Mouse (Mus musculus) neural tube, embryonic 13.5 days (tissue): ENCODE measurements at regions not wholly inside any gene's neighbourhood (a gene's known extent, or its start where the extent isn't known, plus 50 kb on each side); places are given as distances from the start of the nearest gene placed in this dataset.

Experiments
- ATAC-seq: fragments of 200-750 bp; cut with Nextera tagmentation; 2 replicates; pipeline ENCODE4 v1.8.0; 2017; ENCODE audit warnings: low read depth, mild to moderate bottlenecking, moderate TSS enrichment, moderate library complexity
- H3K27ac ChIP-seq: fragments of 300-500 bp; sonication (generic); replicated peaks from 2 replicates; pipeline ENCODE4 v1.5.1; 2015; ENCODE audit warnings: moderate library complexity, mild to moderate bottlenecking, inconsistent platforms
- H3K27me3 ChIP-seq: fragments of 300-500 bp; sonication (generic); 2 replicates; pipeline ENCODE4 v1.6.1; 2015; ENCODE audit warnings: mild to moderate bottlenecking, inconsistent platforms
- H3K36me3 ChIP-seq: fragments of 300-500 bp; sonication (generic); 2 replicates; pipeline ENCODE4 v1.6.1; 2015; ENCODE audit warnings: mild to moderate bottlenecking, inconsistent platforms
- H3K4me1 ChIP-seq: fragments of 300-500 bp; sonication (generic); replicated peaks from 2 replicates; pipeline ENCODE4 v1.6.1; 2015; ENCODE audit warnings: inconsistent platforms
- H3K4me2 ChIP-seq: fragments of 300-500 bp; sonication (generic); 2 replicates; pipeline ENCODE4 v1.6.1; 2015; ENCODE audit warnings: inconsistent platforms, mild to moderate bottlenecking, moderate library complexity
- H3K4me3 ChIP-seq: fragments of 300-500 bp; sonication (generic); 2 replicates; pipeline ENCODE4 v1.5.1; 2015; ENCODE audit warnings: mild to moderate bottlenecking, inconsistent platforms
- H3K9ac ChIP-seq: fragments of 300-500 bp; sonication (generic); 2 replicates; pipeline ENCODE4 v1.6.1; 2015; ENCODE audit warnings: moderate library complexity, mild to moderate bottlenecking, inconsistent platforms
- H3K9me3 ChIP-seq: fragments of 300-500 bp; sonication (generic); 2 replicates; pipeline ENCODE4 v1.6.1; 2016; ENCODE audit warnings: inconsistent platforms
- WGBS: fragments of 180-500 bp; shearing (Covaris S2); methylation state at CpG from one replicate; pipeline ENCODE4 v1.1.7; 2015; 5-methylcytosine and 5-hydroxymethylcytosine counted together

DNA sequence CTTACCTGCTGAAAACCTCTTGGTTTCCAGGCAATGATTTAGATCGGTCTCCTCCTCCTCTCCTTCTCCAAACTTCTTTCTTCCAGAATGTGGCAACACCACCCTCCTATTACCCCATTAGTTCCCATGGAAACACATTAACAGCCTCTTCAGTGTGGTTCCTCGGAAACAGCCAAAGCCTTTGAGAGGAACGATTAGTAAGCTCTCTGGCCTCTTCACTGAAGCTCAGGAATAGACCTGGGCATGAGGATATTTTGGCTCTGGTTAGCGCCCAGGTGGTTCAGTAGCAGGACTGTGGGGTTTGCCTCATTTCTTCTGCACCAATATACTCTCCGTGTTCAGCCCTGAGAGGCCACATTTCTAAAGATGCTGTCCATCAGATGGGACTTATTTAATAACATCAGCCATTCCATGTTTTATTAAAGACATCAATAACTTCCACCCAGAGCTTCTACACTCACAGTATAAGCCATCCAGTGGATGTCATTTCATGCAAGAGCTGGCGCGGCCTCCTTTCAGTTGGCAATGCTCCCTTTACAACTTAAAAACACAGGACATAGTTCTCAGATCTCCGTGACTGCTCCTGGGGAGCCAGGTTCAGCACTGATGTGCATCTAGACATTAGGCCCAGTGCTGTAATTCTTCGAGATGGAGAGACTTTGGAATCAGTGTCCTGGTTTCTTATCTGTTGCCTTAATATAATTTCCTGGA is 52.9 kb upstream of the Tcl1b2 start:
- peak; percentile 42; the same call in 1 of the 2 replicates for ATAC-seq
- H3K4me2 ChIP-seq = peak overlapping the region; percentile 1; the same call in 1 of the 2 replicates
- no peaks in the 10 kb centered on the region for H3K9me3 ChIP-seq
- WGBS = 27% methylated on average over 9 of the region's 9 CpGs
- no peaks in the 10 kb centered on the region for H3K27me3 ChIP-seq
- H3K4me1 ChIP-seq = peaks cover 21% of the 10 kb centered on the region
- no peaks in the 10 kb centered on the region for H3K36me3 ChIP-seq
- no peak overlapping the region for H3K9ac ChIP-seq
- no peak overlapping the region for H3K4me3 ChIP-seq
- peak overlapping the region; percentile 86 for H3K27ac ChIP-seq

DNA sequence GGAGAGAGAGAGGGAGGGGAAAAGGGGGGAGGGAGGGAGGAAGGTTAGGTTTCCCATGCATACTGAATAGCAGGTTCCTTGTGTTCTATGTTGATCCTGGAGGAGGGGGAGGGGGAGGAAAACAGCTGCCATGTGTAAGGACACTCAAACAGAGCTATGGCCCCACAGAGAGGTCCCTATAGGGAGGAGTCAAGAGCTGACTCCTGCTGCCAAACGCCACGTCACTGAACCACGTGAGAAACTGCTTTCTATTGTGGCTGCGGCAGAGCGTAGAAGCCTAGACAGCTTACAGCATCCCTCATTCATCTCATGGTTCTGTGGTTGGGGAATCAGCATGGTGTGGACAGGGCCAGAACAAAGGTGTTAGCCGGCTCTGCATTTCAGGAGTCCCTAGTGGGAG is 52.3 kb upstream of the Tcl1b2 start:
- peaks cover 21% of the 10 kb centered on the region for H3K4me1 ChIP-seq
- no peaks in the 10 kb centered on the region for H3K9me3 ChIP-seq
- no peak overlapping the region for H3K4me3 ChIP-seq
- WGBS = 9% methylated on average over 6 of the region's 6 CpGs
- H3K4me2 ChIP-seq = peak overlapping the region; percentile 1; the same call in 1 of the 2 replicates
- ATAC-seq = peak; percentile 90
- no peaks in the 10 kb centered on the region for H3K36me3 ChIP-seq
- H3K27ac ChIP-seq = peak overlapping the region; percentile 86
- no peaks in the 10 kb centered on the region for H3K27me3 ChIP-seq
- H3K9ac ChIP-seq = no peak overlapping the region
